Mouse (Mus musculus): Measurements from ENCODE around the gene R3hdm2.

Gene R3hdm2

GRCm38 (mm10) chr10:127367116-127367515, 13.0 kb upstream of the R3hdm2 start:
- H3K4me3 ChIP-seq (replicated peaks; ENCODE audit: low read length) = peak overlapping the region; percentile 37; the same call in 1 of the 2 replicates
- H3K4me1 ChIP-seq (replicated peaks; ENCODE audit: low read depth, low read length) = peaks cover 73% of the 10 kb centered on the region
- TF ChIP-seq POU5F1 (IDR thresholded peaks at IDR 0.05; ENCODE audit: borderline replicate concordance, low read length) (no peak), CTCF (conservative IDR thresholded peaks at IDR 0.05; ENCODE audit: low read length) (no peak), NANOG (IDR thresholded peaks at IDR 0.05; ENCODE audit: borderline replicate concordance, low read length) (no peak)
- no peaks in the 10 kb centered on the region for H3K36me3 ChIP-seq (ENCODE audit: insufficient read depth, low read length)
- H3K27me3 ChIP-seq (ENCODE audit: insufficient read depth, low read length) = no peaks in the 10 kb centered on the region
- peaks cover 6% of the 10 kb centered on the region; the same call in 1 of the 2 replicates for H3K9me3 ChIP-seq (ENCODE audit: low read length)

DNA sequence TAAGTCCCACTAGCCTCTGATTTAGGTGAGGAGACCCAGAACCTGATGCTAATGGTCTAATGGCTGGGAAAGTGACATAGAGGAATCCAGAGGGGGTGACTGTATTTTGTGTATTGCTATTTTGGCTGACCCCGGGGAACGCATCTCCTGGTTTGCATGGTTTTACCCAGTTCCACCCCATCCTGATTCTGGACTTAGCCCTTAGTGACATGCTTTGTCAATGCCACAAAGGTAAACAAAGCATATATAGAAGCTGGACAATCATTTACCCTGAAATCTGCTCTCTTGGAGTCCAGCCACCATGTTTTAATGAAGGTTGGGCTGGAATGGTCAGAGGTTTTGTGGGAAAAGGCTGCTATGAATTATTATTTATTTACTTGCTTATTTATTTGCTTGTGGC, 11.9 kb upstream of the R3hdm2 start:
- Histone ChIP-seq H3K9me3 (ENCODE audit: low read length) (peaks cover 6% of the 10 kb centered on the region; the same call in 1 of the 2 replicates), H3K4me3 (replicated peaks; ENCODE audit: low read length) (peak overlapping the region; percentile 43; the same call in 1 of the 2 replicates), H3K27me3 (ENCODE audit: insufficient read depth, low read length) (no peaks in the 10 kb centered on the region), H3K36me3 (ENCODE audit: insufficient read depth, low read length) (no peaks in the 10 kb centered on the region), H3K4me1 (replicated peaks; ENCODE audit: low read depth, low read length) (peaks cover 63% of the 10 kb centered on the region)
- TF ChIP-seq NANOG (IDR thresholded peaks at IDR 0.05; ENCODE audit: borderline replicate concordance, low read length) (no peak), CTCF (conservative IDR thresholded peaks at IDR 0.05; ENCODE audit: low read length) (no peak), POU5F1 (IDR thresholded peaks at IDR 0.05; ENCODE audit: borderline replicate concordance, low read length) (no peak)

- peaks cover 61% of the 10 kb centered on the region for H3K4me1 ChIP-seq (replicated peaks; ENCODE audit: low read depth, low read length)
- H3K36me3 ChIP-seq (ENCODE audit: insufficient read depth, low read length) = no peaks in the 10 kb centered on the region
- TF ChIP-seq POU5F1 (IDR thresholded peaks at IDR 0.05; ENCODE audit: borderline replicate concordance, low read length) = no peak
- no peak for TF ChIP-seq CTCF (conservative IDR thresholded peaks at IDR 0.05; ENCODE audit: low read length)
- no peak for TF ChIP-seq NANOG (IDR thresholded peaks at IDR 0.05; ENCODE audit: borderline replicate concordance, low read length)
- H3K4me3 ChIP-seq (replicated peaks; ENCODE audit: low read length) = peak within 1 kb of the TSS; percentile 53
- H3K9me3 ChIP-seq (ENCODE audit: low read length) = peaks cover 6% of the 10 kb centered on the region; the same call in 1 of the 2 replicates
- H3K27me3 ChIP-seq (ENCODE audit: insufficient read depth, low read length) = no peaks in the 10 kb centered on the region
Observed at GRCm38 (mm10) chr10:127369834-127370820, 10.0 kb upstream of the R3hdm2 start, which contains the start of gene Inhbc. TSS of gene Inhbc (minus strand) at chr10:127370431.

GRCm38 (mm10) chr10:127371023-127371422, 9.1 kb upstream of the R3hdm2 start:
- peaks cover 6% of the 10 kb centered on the region for H3K9me3 ChIP-seq (ENCODE audit: low read length)
- H3K36me3 ChIP-seq (ENCODE audit: insufficient read depth, low read length) = no peaks in the 10 kb centered on the region
- no peak for TF ChIP-seq CTCF (conservative IDR thresholded peaks at IDR 0.05; ENCODE audit: low read length)
- no peak for TF ChIP-seq POU5F1 (IDR thresholded peaks at IDR 0.05; ENCODE audit: borderline replicate concordance, low read length)
- no peak for TF ChIP-seq NANOG (IDR thresholded peaks at IDR 0.05; ENCODE audit: borderline replicate concordance, low read length)
- H3K27me3 ChIP-seq (ENCODE audit: insufficient read depth, low read length) = no peaks in the 10 kb centered on the region
- no peak overlapping the region for H3K4me3 ChIP-seq (replicated peaks; ENCODE audit: low read length)
- peaks cover 52% of the 10 kb centered on the region for H3K4me1 ChIP-seq (replicated peaks; ENCODE audit: low read depth, low read length)

- no peaks in the 10 kb centered on the region; the same call in 1 of the 2 replicates for H3K9me3 ChIP-seq (ENCODE audit: low read length)
- no peak overlapping the region for H3K4me3 ChIP-seq (replicated peaks; ENCODE audit: low read length)
- no peaks in the 10 kb centered on the region for H3K36me3 ChIP-seq (ENCODE audit: insufficient read depth, low read length)
- no peaks in the 10 kb centered on the region for H3K27me3 ChIP-seq (ENCODE audit: insufficient read depth, low read length)
- peaks cover 44% of the 10 kb centered on the region for H3K4me1 ChIP-seq (replicated peaks; ENCODE audit: low read depth, low read length)
- TF ChIP-seq CTCF (conservative IDR thresholded peaks at IDR 0.05; ENCODE audit: low read length) = no peak
- no peak for TF ChIP-seq POU5F1 (IDR thresholded peaks at IDR 0.05; ENCODE audit: borderline replicate concordance, low read length)
- no peak for TF ChIP-seq NANOG (IDR thresholded peaks at IDR 0.05; ENCODE audit: borderline replicate concordance, low read length)
Observed at GRCm38 (mm10) chr10:127377700-127378099, 2.4 kb upstream of the R3hdm2 start.

GRCm38 (mm10) chr10:127379654-127380053, 473 bp upstream of the R3hdm2 start:
- H3K4me3 ChIP-seq (replicated peaks; ENCODE audit: low read length) = peak overlapping the region; percentile 87
- TF ChIP-seq POU5F1 (IDR thresholded peaks at IDR 0.05; ENCODE audit: borderline replicate concordance, low read length) (no peak), NANOG (IDR thresholded peaks at IDR 0.05; ENCODE audit: borderline replicate concordance, low read length) (no peak), CTCF (conservative IDR thresholded peaks at IDR 0.05; ENCODE audit: low read length) (no peak)
- H3K27me3 ChIP-seq (ENCODE audit: insufficient read depth, low read length) = no peaks in the 10 kb centered on the region
- H3K4me1 ChIP-seq (replicated peaks; ENCODE audit: low read depth, low read length) = peaks cover 52% of the 10 kb centered on the region
- H3K36me3 ChIP-seq (ENCODE audit: insufficient read depth, low read length) = no peaks in the 10 kb centered on the region
- H3K9me3 ChIP-seq (ENCODE audit: low read length) = no peaks in the 10 kb centered on the region; the same call in 1 of the 2 replicates

DNA sequence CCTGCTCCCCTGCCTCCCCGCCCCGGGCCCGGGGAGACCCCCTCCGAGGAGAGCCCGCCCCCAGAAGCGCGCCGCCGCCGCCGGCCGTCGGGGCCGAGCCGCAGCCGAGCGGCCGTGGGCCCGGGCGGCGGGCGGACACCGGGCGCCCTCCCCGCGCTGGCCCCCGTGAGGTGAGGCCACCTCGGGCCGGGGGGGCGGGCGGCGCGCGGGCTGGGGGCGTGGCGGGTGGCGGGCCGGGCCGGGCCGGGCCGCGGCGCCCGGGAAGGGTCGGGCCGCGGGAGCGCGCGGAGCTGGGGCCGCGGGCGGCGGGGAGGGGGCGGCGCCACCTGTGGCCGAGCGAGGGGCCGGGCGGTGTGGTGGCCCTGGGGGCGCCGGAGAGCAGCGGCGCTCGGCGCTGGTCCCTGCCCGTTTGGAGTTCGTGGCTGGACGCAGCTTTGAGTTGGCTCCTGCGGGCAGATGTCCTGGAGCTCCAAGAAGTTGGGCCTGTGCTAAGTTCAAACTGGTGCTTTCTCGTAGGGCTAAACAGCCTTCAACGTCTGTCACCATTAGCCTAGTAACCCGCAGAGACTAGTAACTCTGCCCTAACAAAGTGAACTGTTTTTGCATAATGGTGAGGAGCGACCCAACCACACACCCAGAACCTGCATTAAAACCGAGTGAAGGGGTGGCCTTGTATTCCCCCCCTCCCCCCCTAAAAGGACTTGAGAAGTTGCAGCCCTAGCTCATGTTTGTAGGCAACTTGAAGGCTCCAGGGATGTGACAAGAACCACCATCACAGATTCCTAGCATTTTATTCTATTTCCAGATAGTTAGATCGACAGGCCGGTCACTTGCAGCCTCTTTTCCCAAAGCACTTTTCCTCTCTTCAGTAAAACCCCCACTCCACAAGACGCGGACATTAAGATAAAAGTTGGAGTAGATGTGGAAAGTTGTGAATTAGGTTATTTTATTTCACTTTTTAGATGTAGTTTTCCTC, 928 bp downstream of the R3hdm2 start:
- Histone ChIP-seq H3K9me3 (ENCODE audit: low read length) (no peaks in the 10 kb centered on the region), H3K36me3 (ENCODE audit: insufficient read depth, low read length) (no peaks in the 10 kb centered on the region), H3K4me3 (replicated peaks; ENCODE audit: low read length) (peak overlapping the region; percentile 87), H3K27me3 (ENCODE audit: insufficient read depth, low read length) (no peaks in the 10 kb centered on the region), H3K4me1 (replicated peaks; ENCODE audit: low read depth, low read length) (peaks cover 64% of the 10 kb centered on the region)
- TF ChIP-seq NANOG (IDR thresholded peaks at IDR 0.05; ENCODE audit: borderline replicate concordance, low read length) (no peak), CTCF (conservative IDR thresholded peaks at IDR 0.05; ENCODE audit: low read length) (no peak), POU5F1 (IDR thresholded peaks at IDR 0.05; ENCODE audit: borderline replicate concordance, low read length) (0 out of 2 replicates have a peak, but pooled peaks have one; percentile 16)
